Mouse (Mus musculus): ENCODE results near the gene 2010003K11Rik. TPM values are rescaled to one million over a fixed set of nuclear protein-coding genes. Genes with fewer than 3 reads are reported as not detected.
A peak's percentile ranks its signal among the peaks of the same experiment; 100 is the strongest.

The 2010003K11Rik gene
- polyA plus RNA-seq, 1 experiment, result not detected

DNA sequence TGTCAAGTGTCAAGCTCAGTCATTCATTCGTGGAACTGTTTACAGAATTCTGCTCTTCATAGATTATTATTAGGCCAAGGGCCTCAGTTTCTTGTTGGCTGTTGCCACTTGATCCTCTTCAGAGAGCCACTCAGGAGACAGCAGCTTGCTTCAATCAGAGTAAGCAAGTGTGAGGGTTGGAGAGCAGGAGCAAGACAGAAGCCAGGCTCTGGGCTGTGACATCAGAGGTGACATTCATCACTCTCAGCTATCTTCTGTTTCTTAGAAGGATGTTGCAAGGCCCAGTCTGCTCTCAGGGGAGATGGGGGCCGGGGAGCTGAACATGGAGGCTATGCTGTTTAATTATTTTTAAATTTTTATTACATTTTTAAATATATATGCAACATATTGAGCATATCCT lies 4.3 kb upstream of the 2010003K11Rik start:
- Histone ChIP-seq H3K4me1 (ENCODE audit: control insufficient read depth, insufficient read depth, low read length) (no peaks in the 10 kb centered on the region), H3K27ac (ENCODE audit: insufficient read depth, low read length) (no peak overlapping the region), H3K4me3 (ENCODE audit: insufficient read depth, low read length) (no peak overlapping the region)
- TF ChIP-seq POLR2A (IDR thresholded peaks at IDR 0.05; ENCODE audit: extremely low read depth, insufficient read depth, low read length) (no peak), CTCF (IDR thresholded peaks at IDR 0.05; ENCODE audit: extremely low read depth, insufficient read depth, low read length) (no peak)

DNA sequence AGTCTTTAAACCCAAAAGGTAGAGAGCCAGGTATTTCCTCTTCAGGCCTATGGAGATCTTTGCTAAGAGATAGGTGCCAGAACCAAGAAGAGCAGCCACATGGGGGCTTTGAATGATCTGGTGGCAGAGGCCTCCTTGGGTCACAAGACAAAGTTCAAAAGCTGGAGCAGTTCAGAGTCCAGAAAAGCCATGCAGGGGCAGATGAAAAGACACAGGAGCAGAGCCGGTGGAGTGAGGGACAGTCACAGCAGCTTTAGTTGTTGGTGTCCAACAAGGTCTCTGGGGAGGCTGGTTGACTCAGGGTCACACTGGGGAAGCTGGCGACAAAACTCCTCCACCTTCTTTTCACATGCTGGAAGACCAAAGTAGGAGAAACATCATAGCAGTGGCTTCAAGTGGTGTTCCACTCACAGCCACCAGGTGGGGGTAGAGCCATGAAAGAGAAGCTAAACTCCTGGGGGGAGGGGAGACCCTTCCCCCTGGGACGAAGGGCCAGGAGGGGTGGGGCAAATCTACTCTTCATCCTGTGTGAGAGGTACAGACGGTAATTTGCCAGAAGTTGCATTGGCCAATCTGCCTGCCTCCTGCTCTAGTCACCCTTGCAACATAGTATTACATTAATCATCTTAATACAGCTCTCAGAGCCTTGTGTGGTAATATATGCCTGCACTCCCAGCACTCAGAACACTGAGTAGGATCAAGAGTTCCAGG lies 965 bp downstream of the 2010003K11Rik start:
- no peak overlapping the region for H3K27ac ChIP-seq (ENCODE audit: insufficient read depth, low read length)

GRCm38 (mm10) chr19:4496535-4497262 lies 1.7 kb downstream of the 2010003K11Rik start:
- no peak for TF ChIP-seq CTCF (IDR thresholded peaks at IDR 0.05; ENCODE audit: extremely low read depth, insufficient read depth, low read length)
- no peak for TF ChIP-seq POLR2A (IDR thresholded peaks at IDR 0.05; ENCODE audit: extremely low read depth, insufficient read depth, low read length)
- Histone ChIP-seq H3K4me1 (ENCODE audit: control insufficient read depth, insufficient read depth, low read length) (peaks cover 2% of the 10 kb centered on the region; the same call in 1 of the 2 replicates), H3K27ac (ENCODE audit: insufficient read depth, low read length) (no peak overlapping the region), H3K4me3 (ENCODE audit: insufficient read depth, low read length) (no peak overlapping the region)

More for the DNA sequence above, 965 bp downstream of the 2010003K11Rik start:
- TF ChIP-seq POLR2A (IDR thresholded peaks at IDR 0.05; ENCODE audit: extremely low read depth, insufficient read depth, low read length), result no peak
- peak; percentile 94 for TF ChIP-seq CTCF (IDR thresholded peaks at IDR 0.05; ENCODE audit: extremely low read depth, insufficient read depth, low read length)
- H3K4me3 ChIP-seq (ENCODE audit: insufficient read depth, low read length), result no peak overlapping the region
- H3K4me1 ChIP-seq (ENCODE audit: control insufficient read depth, insufficient read depth, low read length), result peaks cover 2% of the 10 kb centered on the region; the same call in 1 of the 2 replicates

- TF ChIP-seq CTCF (IDR thresholded peaks at IDR 0.05; ENCODE audit: extremely low read depth, insufficient read depth, low read length), result no peak
- no peak for TF ChIP-seq POLR2A (IDR thresholded peaks at IDR 0.05; ENCODE audit: extremely low read depth, insufficient read depth, low read length)
- no peak overlapping the region for H3K4me3 ChIP-seq (ENCODE audit: insufficient read depth, low read length)
- H3K4me1 ChIP-seq (ENCODE audit: control insufficient read depth, insufficient read depth, low read length), result peaks cover 2% of the 10 kb centered on the region; the same call in 1 of the 2 replicates
- no peak overlapping the region for H3K27ac ChIP-seq (ENCODE audit: insufficient read depth, low read length)
These were observed 2.6 kb downstream of the 2010003K11Rik start for GRCm38 (mm10) chr19:4495814-4496213.

DNA sequence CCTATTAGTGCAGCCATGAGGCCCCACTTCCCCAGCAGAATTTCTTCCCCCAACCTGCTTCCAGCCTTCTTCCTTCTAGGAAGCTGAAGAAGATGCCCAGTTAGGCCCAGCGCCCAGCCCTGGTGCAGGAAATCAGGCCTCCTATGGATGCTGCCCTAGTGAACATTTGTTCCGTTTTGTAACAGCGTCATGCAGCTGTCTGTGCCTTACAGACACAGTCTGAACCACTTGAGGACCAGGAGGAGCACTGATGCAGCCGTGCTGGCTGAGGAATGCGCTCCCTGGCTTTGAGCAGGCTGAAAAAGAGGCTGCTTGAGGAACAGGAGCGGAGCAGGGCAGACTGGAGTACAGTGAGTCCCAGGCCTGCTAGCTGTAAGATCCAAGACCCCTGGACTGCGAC lies 3.7 kb downstream of the 2010003K11Rik start:
- Histone ChIP-seq H3K4me3 (ENCODE audit: insufficient read depth, low read length) (no peak overlapping the region), H3K4me1 (ENCODE audit: control insufficient read depth, insufficient read depth, low read length) (peaks cover 2% of the 10 kb centered on the region; the same call in 1 of the 2 replicates), H3K27ac (ENCODE audit: insufficient read depth, low read length) (no peak overlapping the region)
- no peak for TF ChIP-seq CTCF (IDR thresholded peaks at IDR 0.05; ENCODE audit: extremely low read depth, insufficient read depth, low read length)
- no peak for TF ChIP-seq POLR2A (IDR thresholded peaks at IDR 0.05; ENCODE audit: extremely low read depth, insufficient read depth, low read length)

- Histone ChIP-seq H3K27ac (ENCODE audit: insufficient read depth, low read length) (no peak overlapping the region), H3K4me3 (ENCODE audit: insufficient read depth, low read length) (no peak overlapping the region), H3K4me1 (ENCODE audit: control insufficient read depth, insufficient read depth, low read length) (peaks cover 2% of the 10 kb centered on the region; the same call in 1 of the 2 replicates)
- TF ChIP-seq CTCF (IDR thresholded peaks at IDR 0.05; ENCODE audit: extremely low read depth, insufficient read depth, low read length) (no peak), POLR2A (IDR thresholded peaks at IDR 0.05; ENCODE audit: extremely low read depth, insufficient read depth, low read length) (no peak)
These were observed 5.7 kb downstream of the 2010003K11Rik start for GRCm38 (mm10) chr19:4492526-4493296.

DNA sequence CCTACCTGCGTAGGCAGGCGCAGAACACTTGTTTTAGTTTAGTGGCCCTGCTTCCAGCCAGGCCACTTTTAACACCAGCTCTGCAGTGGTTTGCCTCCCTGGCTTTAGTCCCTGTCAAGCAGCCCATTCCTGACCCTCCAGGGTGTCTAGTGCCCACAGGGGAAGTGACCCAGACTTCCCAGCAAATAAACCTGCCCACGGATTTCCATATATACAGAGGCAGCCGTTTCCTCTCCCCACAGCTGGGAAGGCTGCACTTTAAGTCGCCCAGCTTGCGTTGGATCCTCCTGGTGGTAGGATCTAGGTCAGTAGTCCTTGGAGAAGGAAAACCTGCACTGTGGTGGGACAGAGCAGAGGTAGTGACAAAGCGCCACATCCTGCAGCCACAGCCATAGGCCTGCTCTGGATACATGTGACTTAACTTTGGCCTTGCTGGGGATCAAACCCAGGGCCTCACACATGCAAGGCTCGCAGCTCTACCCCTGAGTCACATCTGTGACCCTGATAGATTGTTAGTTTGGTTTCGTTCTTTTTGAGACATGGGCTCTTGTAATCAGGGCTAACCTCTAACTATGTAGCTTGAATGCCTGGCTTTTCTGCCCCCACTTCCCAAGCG lies 7.2 kb downstream of the 2010003K11Rik start:
- Histone ChIP-seq H3K4me1 (ENCODE audit: control insufficient read depth, insufficient read depth, low read length) (peaks cover 2% of the 10 kb centered on the region; the same call in 1 of the 2 replicates), H3K4me3 (ENCODE audit: insufficient read depth, low read length) (no peak overlapping the region), H3K27ac (ENCODE audit: insufficient read depth, low read length) (no peak overlapping the region)
- TF ChIP-seq CTCF (IDR thresholded peaks at IDR 0.05; ENCODE audit: extremely low read depth, insufficient read depth, low read length) (no peak), POLR2A (IDR thresholded peaks at IDR 0.05; ENCODE audit: extremely low read depth, insufficient read depth, low read length) (no peak)

DNA sequence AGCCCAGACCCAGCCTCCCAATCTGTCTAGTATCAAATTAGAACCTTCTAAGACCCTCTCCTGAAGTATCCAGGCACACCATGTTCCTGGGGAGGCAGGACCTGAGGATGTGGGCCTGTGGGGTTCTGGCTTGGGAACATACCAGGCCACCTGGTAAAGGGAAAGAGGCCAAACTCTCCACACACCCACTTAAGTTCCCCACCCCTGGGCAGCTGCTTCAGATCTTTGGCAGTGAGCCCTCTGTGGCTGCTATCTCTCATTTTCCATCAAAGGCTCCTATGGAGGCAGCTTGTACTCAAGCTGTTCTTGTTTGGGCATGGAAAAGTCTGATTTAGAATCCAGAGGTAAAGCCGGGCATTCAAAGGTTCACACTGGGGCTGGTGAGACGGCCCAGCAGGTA lies 10.5 kb downstream of the 2010003K11Rik start:
- TF ChIP-seq POLR2A (IDR thresholded peaks at IDR 0.05; ENCODE audit: extremely low read depth, insufficient read depth, low read length), result no peak
- TF ChIP-seq CTCF (IDR thresholded peaks at IDR 0.05; ENCODE audit: extremely low read depth, insufficient read depth, low read length), result no peak
- Histone ChIP-seq H3K27ac (ENCODE audit: insufficient read depth, low read length) (no peak overlapping the region), H3K4me3 (ENCODE audit: insufficient read depth, low read length) (no peak overlapping the region), H3K4me1 (ENCODE audit: control insufficient read depth, insufficient read depth, low read length) (peaks cover 3% of the 10 kb centered on the region; the same call in 1 of the 2 replicates)

DNA sequence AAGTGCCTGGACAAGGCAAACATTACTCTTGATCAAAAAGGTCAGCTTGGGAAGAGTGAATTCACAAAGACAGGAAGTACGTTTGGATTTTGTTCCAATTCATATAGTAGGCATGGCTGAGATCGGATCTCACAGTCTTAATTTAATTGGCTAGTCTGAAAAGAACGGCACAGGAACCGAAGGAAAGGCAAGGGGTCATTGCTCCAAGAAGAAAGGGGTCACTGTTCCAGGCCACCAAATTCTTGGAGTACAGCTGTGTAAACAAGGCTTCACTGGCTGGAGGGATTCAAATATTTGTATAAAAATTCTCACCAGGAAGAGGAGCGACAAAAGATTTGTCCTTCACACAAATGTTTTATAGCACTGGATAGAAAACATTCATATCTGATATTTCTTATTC lies 13.4 kb downstream of the 2010003K11Rik start:
- Histone ChIP-seq H3K27ac (ENCODE audit: insufficient read depth, low read length) (no peak overlapping the region), H3K4me3 (ENCODE audit: insufficient read depth, low read length) (no peak overlapping the region), H3K4me1 (ENCODE audit: control insufficient read depth, insufficient read depth, low read length) (peaks cover 2% of the 10 kb centered on the region; the same call in 1 of the 2 replicates)
- TF ChIP-seq POLR2A (IDR thresholded peaks at IDR 0.05; ENCODE audit: extremely low read depth, insufficient read depth, low read length), result no peak
- no peak for TF ChIP-seq CTCF (IDR thresholded peaks at IDR 0.05; ENCODE audit: extremely low read depth, insufficient read depth, low read length)
